Mouse (Mus musculus): ENCODE measurements around the gene Prg3.
A peak's percentile ranks its signal among the peaks of the same experiment; 100 is the strongest.

Gene Prg3

DNA sequence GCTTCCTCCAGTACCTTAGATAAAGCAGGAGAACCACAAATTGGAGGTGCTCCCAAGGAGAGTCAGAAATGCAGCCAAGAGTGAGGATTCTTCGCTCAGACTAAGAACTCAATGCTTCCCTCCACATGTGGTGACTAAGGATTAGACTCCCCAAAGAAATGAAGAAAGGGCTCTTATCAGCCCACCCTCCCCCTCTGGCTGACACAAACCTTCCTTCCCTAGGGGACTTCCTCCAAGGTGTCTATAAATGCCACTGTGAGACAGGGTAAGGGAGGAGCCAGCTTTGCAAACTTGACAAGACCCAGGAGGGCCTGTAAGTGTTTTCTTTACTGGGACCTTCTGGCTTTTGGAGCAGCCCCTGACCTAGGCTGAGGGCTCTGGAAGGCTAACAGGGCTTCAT is 7.8 kb upstream of the Prg3 start, which contains the start of gene Prg2:
Gene Prg2, plus strand, starts transcription at position 274 of the 400 bp plus-strand sequence.
- no peak for DNase-seq (ENCODE audit: extremely low read depth, low read depth, low spot score)

- DNase-seq (ENCODE audit: extremely low read depth, low read depth, low spot score), result no peak
Observed at GRCm38 (mm10) chr2:84996376-84996775, 8.4 kb downstream of the Prg3 start.

- no peak for DNase-seq (ENCODE audit: extremely low read depth, low read depth, low spot score)
Observed at GRCm38 (mm10) chr2:84999486-85000181, 11.6 kb downstream of the Prg3 start.

DNA sequence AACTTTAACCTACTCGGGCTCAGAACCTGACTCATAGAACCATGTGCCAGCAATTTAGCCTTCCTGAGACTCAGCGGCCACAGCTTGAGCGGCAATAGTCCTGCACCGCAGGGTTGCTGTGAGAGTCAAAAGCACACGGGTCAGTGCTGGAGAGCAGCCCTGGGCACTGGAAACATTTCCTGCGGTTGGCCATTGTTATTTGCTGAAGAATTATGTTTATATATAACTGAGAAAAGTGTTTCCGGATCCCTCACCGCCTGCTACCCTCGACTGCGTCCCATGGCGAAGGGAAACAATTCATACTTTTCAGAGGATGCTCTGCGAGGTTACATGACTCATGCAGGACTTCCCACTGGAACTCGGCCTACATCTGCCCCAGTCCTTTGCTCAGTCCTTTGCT is 13.5 kb downstream of the Prg3 start:
- DNase-seq (ENCODE audit: extremely low read depth, low read depth, low spot score), result no peak

GRCm38 (mm10) chr2:85002575-85002974 is 14.6 kb downstream of the Prg3 start:
- no peak for DNase-seq (ENCODE audit: extremely low read depth, low read depth, low spot score)

GRCm38 (mm10) chr2:85004341-85004740 is 16.3 kb downstream of the Prg3 start:
- no peak for DNase-seq (ENCODE audit: extremely low read depth, low read depth, low spot score)

DNA sequence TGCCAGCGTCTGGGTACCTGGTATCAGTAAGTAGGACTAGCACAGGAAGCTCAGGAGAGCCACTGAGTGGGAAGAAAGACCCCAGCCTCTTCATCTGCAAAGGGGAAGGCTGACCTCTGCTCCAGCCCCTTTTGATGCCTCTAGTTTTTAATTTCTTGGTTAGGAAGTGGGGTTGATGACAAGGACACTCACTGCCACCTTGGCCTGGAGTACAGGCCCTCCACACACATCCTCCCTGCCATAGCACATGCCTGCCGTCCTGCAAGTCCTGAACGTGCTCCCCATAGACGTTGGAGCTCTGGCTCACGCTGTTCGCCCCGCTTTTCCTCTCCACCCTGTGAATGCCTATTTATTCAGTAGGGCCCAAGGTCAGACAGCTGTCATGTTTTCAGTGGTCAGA is 18.6 kb downstream of the Prg3 start:
- no peak for DNase-seq (ENCODE audit: extremely low read depth, low read depth, low spot score)

DNA sequence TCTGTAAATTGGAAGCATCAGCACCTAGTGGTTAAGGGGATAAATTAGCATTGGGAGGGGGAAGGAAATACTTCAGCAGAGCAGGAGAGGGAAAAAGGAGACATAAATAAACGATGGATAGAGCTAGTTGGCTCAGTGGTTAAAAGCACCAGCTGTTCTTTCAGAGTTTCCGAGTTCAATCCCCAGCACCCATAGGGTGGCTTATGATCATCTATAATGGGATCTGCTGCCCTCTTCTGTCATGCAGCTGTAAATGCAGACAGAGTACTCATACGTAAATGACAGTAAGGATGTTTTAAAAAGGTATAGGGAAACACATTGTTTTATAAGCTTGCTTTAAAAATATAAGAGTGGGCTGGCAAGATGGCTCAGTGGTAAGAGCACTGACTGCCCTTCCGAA is 19.7 kb downstream of the Prg3 start:
- no peak for DNase-seq (ENCODE audit: extremely low read depth, low read depth, low spot score)

DNA sequence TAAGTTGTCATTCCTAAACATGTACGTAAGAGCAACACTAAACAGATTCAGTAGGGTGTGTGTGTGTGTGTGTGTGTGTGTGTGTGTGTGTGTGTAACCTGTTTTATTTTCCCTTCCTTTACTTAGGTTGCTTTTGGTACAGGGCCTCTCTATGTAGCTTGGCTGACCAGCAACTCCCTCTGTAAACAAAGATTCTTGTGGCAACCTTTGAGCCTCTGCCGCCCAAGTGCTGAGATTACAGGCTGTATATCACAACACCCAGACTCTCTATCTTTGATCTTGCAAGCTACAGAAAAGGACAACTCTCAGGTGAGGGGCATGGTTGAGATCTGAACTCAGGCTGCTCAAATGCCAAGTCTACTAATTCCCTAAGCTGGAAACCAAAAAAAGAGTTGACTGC is 21.2 kb downstream of the Prg3 start:
- no peak for DNase-seq (ENCODE audit: extremely low read depth, low read depth, low spot score)

DNA sequence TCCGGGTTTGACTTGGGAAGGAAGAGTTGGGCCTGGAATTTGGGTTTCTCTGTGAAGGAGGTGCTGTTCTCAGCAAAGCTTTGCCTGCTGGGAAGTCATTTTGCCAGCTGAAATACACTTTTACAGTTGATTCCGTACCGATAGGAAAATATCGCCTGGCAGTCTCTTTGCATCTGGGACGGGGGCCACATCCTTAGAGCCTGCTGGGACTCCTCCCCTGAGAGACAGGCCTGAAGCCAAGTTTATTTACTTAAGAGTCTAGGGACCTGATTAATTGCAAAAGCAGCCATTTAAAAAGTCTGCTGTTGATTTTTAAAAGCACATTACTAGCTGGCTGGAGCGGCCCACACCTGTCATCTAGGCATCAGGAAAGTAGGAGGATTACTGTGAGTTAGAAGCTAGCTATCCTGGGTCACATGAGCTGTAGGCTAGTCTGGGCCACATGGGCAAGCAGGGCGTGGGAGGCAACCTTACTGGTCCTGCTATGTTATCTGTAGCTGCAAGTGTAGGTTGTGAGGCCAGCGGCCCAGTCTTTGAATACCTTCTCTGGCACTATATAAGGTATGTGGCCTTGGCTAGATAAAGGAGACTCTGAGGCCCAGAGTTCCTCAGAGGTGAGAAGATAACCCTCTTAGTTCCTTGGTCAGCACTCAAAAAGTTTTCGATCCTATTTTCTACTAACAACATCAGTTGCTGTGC is 24.0 kb downstream of the Prg3 start:
- DNase-seq (ENCODE audit: extremely low read depth, low read depth, low spot score), result peak; percentile 16

- no peak for DNase-seq (ENCODE audit: extremely low read depth, low read depth, low spot score)
Observed at GRCm38 (mm10) chr2:85012679-85013078, 24.7 kb downstream of the Prg3 start.

DNA sequence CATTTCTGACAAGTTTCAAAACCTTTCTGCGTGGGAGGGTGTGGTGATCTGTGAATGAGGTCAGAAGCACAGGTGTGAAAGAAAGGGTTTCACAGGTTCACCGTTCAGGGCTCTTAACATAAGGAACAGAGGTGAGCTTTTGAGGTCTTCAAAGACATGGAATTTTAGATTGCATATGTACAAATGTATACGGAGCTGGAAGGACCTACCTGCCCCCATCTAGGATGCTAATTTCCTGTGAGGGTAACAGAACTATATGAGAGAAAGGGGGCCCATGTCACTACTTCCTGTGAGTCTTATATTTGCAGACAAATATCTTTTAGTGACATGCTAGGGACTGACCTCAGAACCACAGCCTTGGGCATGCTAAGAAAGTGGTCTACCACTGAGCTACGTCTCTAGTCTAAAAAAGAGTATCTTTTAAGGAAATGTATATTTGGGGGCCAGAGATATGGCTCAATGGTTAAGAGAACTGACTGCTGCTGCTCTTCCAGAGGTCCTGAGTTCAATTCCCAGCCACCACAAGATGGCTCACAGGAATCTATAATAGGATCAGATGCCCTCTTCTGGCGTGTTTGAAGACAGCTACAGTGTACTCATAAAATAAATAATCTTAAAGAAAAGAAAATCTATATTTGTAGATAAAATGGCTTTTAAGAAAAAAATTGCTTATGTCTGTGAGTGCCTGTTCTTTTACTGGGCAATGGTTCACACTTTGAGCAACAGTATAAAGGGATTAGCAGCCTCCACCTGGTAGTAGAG is 26.0 kb downstream of the Prg3 start:
- DNase-seq (ENCODE audit: extremely low read depth, low read depth, low spot score), result no peak

DNA sequence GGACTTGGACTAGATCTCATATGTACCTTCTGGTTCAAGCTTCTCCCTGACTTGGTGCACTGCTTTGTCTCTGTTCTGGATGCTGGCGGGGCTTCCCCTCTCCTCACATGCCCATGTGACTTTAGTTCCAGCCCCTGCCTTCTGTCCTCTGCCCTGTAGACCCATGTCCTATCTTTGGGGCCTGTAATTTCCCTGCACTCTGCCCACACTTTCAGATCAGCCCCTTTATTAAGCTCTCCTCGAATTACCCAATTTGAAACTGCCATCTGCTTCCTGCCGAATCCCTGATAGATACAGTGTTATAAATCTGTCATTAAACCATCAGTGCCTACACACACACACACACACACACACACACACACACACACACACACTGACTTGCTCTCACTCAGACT is 26.6 kb downstream of the Prg3 start:
- DNase-seq (ENCODE audit: extremely low read depth, low read depth, low spot score), result no peak

GRCm38 (mm10) chr2:85022043-85022442 is 34.0 kb downstream of the Prg3 start:
- no peak for DNase-seq (ENCODE audit: extremely low read depth, low read depth, low spot score)

- DNase-seq (ENCODE audit: extremely low read depth, low read depth, low spot score), result no peak
Observed at GRCm38 (mm10) chr2:85026178-85026577, 38.2 kb downstream of the Prg3 start.

DNA sequence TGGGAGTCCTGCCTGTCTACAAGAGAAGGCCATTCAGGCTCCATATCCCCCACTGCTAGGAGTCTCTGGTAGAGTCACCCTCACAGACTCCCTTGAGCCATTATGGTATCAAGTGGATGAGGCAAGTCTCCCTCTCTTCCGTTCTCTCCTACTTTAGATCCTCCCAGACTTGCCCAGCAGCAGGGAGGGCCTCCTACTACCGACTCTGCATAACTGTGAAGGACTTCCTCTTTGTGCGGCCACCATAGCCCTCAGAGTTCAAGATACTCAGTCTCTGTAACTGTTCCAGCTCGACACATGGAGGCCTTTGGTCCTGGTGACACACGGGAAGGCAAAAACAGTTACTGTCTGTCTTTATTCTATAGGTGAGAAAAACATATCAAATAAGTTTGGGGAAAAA is 39.3 kb downstream of the Prg3 start:
- no peak for DNase-seq (ENCODE audit: extremely low read depth, low read depth, low spot score)

- no peak for DNase-seq (ENCODE audit: extremely low read depth, low read depth, low spot score)
Observed at GRCm38 (mm10) chr2:85029897-85030296, 41.9 kb downstream of the Prg3 start.

- DNase-seq (ENCODE audit: extremely low read depth, low read depth, low spot score), result no peak
Observed at GRCm38 (mm10) chr2:85030989-85031388, 43.0 kb downstream of the Prg3 start.

- no peak for DNase-seq (ENCODE audit: extremely low read depth, low read depth, low spot score)
Observed at GRCm38 (mm10) chr2:85033121-85033520, 45.1 kb downstream of the Prg3 start.

DNA sequence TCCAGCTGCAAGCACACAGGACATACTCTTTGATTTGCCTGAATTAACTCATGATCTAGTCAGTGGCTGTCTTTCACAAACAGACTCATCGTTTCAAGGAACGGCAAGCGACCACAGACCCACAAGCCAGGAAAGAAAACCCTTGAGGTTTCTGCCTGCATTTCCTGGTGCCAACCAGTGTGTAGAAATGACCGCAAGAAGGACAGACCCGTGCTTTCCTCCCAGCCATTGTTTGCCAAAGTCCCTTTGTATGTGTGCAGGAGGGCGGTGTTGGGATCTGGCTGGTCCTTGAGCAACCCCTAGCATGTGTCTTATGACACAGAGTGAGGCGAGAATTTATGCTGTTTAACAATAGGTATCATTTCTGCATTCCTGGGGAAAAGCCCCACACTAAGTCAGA is 46.2 kb downstream of the Prg3 start:
- DNase-seq (ENCODE audit: extremely low read depth, low read depth, low spot score), result no peak

DNA sequence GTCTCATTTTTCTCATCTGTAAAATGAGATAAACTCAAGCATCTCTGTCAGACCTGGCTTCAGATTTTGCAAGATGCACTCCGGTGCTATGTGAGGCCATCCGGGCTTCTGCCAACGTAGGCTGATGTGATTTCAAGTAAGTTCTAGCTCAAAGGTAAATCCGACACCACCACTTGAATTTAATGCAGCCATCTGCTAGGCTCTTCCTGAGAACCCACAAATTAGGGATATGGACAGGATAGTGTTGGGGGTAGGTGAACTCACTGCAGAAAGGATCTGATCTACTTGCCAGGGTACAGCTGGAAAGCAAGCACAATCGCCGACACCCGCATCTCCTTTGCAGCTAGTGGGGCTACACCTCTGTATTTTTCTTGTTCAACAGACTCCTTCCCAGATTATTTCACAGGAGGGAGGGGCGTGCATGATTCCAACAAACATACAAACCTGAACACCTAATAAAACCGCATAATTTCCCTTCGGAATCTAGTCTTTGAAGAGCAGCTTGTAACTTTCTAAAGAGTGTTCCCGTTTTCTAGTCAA is 48.6 kb downstream of the Prg3 start:
- DNase-seq (ENCODE audit: extremely low read depth, low read depth, low spot score), result no peak
